Mouse (Mus musculus) heart, adult 9 months (tissue): ENCODE data around the gene Gcsh.

Experiments
- DNase-seq, 2 experiments: peaks; one replicate each; pipeline ENCODE4 v3.0.0; 2022; ENCODE audit warnings: low spot score in 2 of 2

Gcsh gene

GRCm38 (mm10) chr8:116993095-116993867 lies at the start of gene Gcsh:
TSS of gene Gcsh (minus strand) at chr8:116993537.
- peak; percentile 99 for DNase-seq

- no peak for DNase-seq
Measured at GRCm38 (mm10) chr8:117039843-117040242, 46.5 kb upstream of the Gcsh start.

- DNase-seq: no peak
Measured at GRCm38 (mm10) chr8:117037374-117037935, 44.1 kb upstream of the Gcsh start.

GRCm38 (mm10) chr8:117033393-117033792 lies 40.1 kb upstream of the Gcsh start:
- no peak for DNase-seq

GRCm38 (mm10) chr8:117032609-117033008 lies 39.3 kb upstream of the Gcsh start:
- no peak for DNase-seq

- no peak for DNase-seq
Measured at GRCm38 (mm10) chr8:117031476-117031875, 38.1 kb upstream of the Gcsh start.

GRCm38 (mm10) chr8:117028686-117029085 lies 35.3 kb upstream of the Gcsh start:
- DNase-seq: no peak

- no peak for DNase-seq
Measured at GRCm38 (mm10) chr8:117027601-117028000, 34.3 kb upstream of the Gcsh start.

- no peak for DNase-seq
Measured at GRCm38 (mm10) chr8:117022297-117022993, 29.1 kb upstream of the Gcsh start.

GRCm38 (mm10) chr8:117019323-117020275 lies 26.3 kb upstream of the Gcsh start:
- DNase-seq: no peak

GRCm38 (mm10) chr8:117017896-117018295 lies 24.6 kb upstream of the Gcsh start:
- no peak for DNase-seq

- no peak for DNase-seq
Measured at GRCm38 (mm10) chr8:117017006-117017405, 23.7 kb upstream of the Gcsh start.

- no peak for DNase-seq
Measured at GRCm38 (mm10) chr8:117015670-117016069, 22.3 kb upstream of the Gcsh start.

GRCm38 (mm10) chr8:117011366-117011765 lies 18.0 kb upstream of the Gcsh start:
- no peak for DNase-seq

GRCm38 (mm10) chr8:116994016-116994716 lies 829 bp upstream of the Gcsh start:
- DNase-seq: no peak

GRCm38 (mm10) chr8:116992176-116992971 lies 963 bp downstream of the Gcsh start:
- DNase-seq: no peak

- DNase-seq: no peak
Measured at GRCm38 (mm10) chr8:116991241-116991640, 2.1 kb downstream of the Gcsh start.

GRCm38 (mm10) chr8:116989842-116990241 lies 3.5 kb downstream of the Gcsh start:
- no peak for DNase-seq

GRCm38 (mm10) chr8:116980117-116980516 lies 13.2 kb downstream of the Gcsh start:
- peak; percentile 23 to 47 for DNase-seq

GRCm38 (mm10) chr8:116978631-116979256 lies 14.6 kb downstream of the Gcsh start, which contains the start of gene 1700030J22Rik:
TSS of gene 1700030J22Rik (minus strand) at chr8:116978959.
- DNase-seq: peak; percentile 98 to 99
